In the genomic region with DNA sequence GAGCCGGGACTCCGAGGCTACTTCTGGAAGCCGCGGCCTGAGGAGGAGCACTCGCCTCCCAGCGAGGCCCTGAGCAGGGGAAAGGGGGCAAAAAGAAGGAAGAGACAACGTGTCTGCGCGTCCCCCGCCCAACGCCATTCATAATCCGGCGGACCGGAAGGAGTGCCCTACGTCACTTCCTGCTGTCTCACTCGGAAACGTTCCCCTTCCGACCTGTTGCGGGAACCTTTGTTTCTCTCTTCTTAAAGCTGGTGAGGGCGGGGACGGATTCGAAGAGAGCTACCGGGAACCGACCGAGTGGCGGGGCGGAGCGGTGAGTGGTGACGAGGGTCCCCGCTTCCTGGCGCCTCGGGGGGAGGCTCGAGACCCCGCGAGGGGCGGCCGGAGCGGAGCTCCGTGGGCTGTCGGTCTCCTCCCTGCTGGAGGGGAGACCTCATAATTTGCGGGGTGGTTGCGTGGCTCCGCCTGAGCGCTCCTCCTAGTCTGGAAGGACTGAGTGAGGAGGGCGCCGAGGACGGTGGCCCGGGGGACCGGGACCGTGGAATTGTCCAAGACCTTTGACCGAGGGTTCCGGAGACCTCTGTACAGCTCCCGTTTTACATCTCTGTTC, we compare ENCODE assay signal across 7 mouse cellular contexts. TPM values are rescaled to one million over a fixed set of nuclear protein-coding genes. Genes with fewer than 3 reads are reported as not detected.
DNase-seq lines count a peak whose midpoint lies in the region; ATAC-seq lines count a peak whose summit lies in the region.

TSS of gene Ints12 (plus strand) at position 177 of the 610 bp plus-strand sequence.
TSS of gene Gstcd (minus strand) at position 370 of the 610 bp plus-strand sequence.

- peak; percentile 87 for DNase-seq in adrenal gland, adult 8-10 months
- peak; percentile 91 for DNase-seq in embryo, embryonic 9.5 days (ENCODE audit: extremely low spot score)
- DNase-seq in gastrocnemius, postnatal 4 days (ENCODE audit: low spot score in 2 of 2) = peak; percentile 79 to 91
- peak; percentile 91 to 94 for DNase-seq in left cerebral cortex, postnatal 36 days (ENCODE audit: low spot score in 2 of 2)
- peak; percentile 99 for DNase-seq in midbrain, embryonic 11.5 days (ENCODE audit: low spot score, missing footprints)
- peak; percentile 85 for DNase-seq in skeletal muscle tissue, adult 2 months (ENCODE audit: low read depth, low spot score)

- WGBS in intestine, embryonic 16.5 days = under 1% methylated on average over 53 of the region's 53 CpGs
- 0% methylated on average over 52 of the region's 53 CpGs for WGBS in midbrain, embryonic 11.5 days

- no peaks in the 10 kb centered on the region for H3K9me3 ChIP-seq in intestine, embryonic 16.5 days (ENCODE audit: control insufficient read depth, low read length)
- no peaks in the 10 kb centered on the region for H3K9me3 ChIP-seq in midbrain, embryonic 11.5 days (ENCODE audit: control insufficient read depth, low read length)

- intact Hi-C loops in left cerebral cortex, postnatal 36 days (cut with DNase I) = loop anchor here (5.0 kb wide), 1 partner anchor 344 kb away; no protein-coding TSS in a partner anchor

- H3K4me1 ChIP-seq in intestine, embryonic 16.5 days (ENCODE audit: control insufficient read depth, insufficient read depth, low read length) = peaks cover 9% of the 10 kb centered on the region; the same call in 1 of the 2 replicates
- peaks cover 10% of the 10 kb centered on the region for H3K4me1 ChIP-seq in midbrain, embryonic 11.5 days (ENCODE audit: control insufficient read depth, insufficient read depth, low read length)

- no peaks in the 10 kb centered on the region; the same call in 1 of the 2 replicates for H3K36me3 ChIP-seq in intestine, embryonic 16.5 days (ENCODE audit: control insufficient read depth, insufficient read depth, low read length)
- no peaks in the 10 kb centered on the region for H3K36me3 ChIP-seq in midbrain, embryonic 11.5 days (ENCODE audit: control insufficient read depth, insufficient read depth, low read length)

- H3K4me2 ChIP-seq in intestine, embryonic 16.5 days (ENCODE audit: low read depth, low read length) = peak within 1 kb of the TSS; percentile 73
- H3K4me2 ChIP-seq in midbrain, embryonic 11.5 days = peak within 1 kb of the TSS; percentile 75

- H3K27me3 ChIP-seq in intestine, embryonic 16.5 days (replicated peaks; ENCODE audit: control insufficient read depth, insufficient read depth, low read length) = no peaks in the 10 kb centered on the region
- H3K27me3 ChIP-seq in midbrain, embryonic 11.5 days (ENCODE audit: control insufficient read depth, insufficient read depth, low read length) = no peaks in the 10 kb centered on the region

- peak within 1 kb of the TSS; percentile 99 for H3K9ac ChIP-seq in intestine, embryonic 16.5 days (ENCODE audit: low read depth, low read length)
- H3K9ac ChIP-seq in midbrain, embryonic 11.5 days (ENCODE audit: low read length) = peak within 1 kb of the TSS; percentile 98

- H3K4me3 ChIP-seq in intestine, embryonic 16.5 days (ENCODE audit: low read length) = peak within 1 kb of the TSS; percentile 91
- peak within 1 kb of the TSS; percentile 88 for H3K4me3 ChIP-seq in midbrain, embryonic 11.5 days (ENCODE audit: low read depth, low read length)

- H3K27ac ChIP-seq in intestine, embryonic 16.5 days (ENCODE audit: low read length) = peak within 1 kb of the TSS; percentile 97
- peak within 1 kb of the TSS; percentile 98 for H3K27ac ChIP-seq in midbrain, embryonic 11.5 days (ENCODE audit: low read depth, low read length)

- peak; percentile 98 for ATAC-seq in intestine, embryonic 16.5 days
- ATAC-seq in midbrain, embryonic 11.5 days (ENCODE audit: low FRiP score) = peak; percentile 98

RNA-seq across cellular contexts. Expression of gene Ints12, which starts in this region (rescaled TPM):
- 10 to 100 TPM; 10.7 to 17.2 (median 16.7) TPM for total RNA-seq in adrenal gland, adult 8-10 months (2022)
- total RNA-seq in gastrocnemius, postnatal 4 days (2021) = 10 to 100 TPM in 1 of 2 experiments, 1 to 10 TPM in 1; 9.2 to 10.7 TPM
- polyA plus RNA-seq in intestine, embryonic 16.5 days (2015; fragmentation: Nextera tagmentation; extraction: Ambion mirVana) = 20.2 and 20.5 TPM in 2 replicates
- 10 to 100 TPM; 11.3 to 12.7 TPM for total RNA-seq in left cerebral cortex, postnatal 36 days (2021)
- 28.4 and 30.1 TPM in 2 replicates for polyA plus RNA-seq in midbrain, embryonic 11.5 days (2014; fragmentation: Nextera tagmentation; extraction: Ambion mirVana)

RNA-seq across cellular contexts. Expression of gene Gstcd, which starts in this region (rescaled TPM):
- total RNA-seq in adrenal gland, adult 8-10 months (2022) = 10 to 100 TPM; 12.6 to 14.0 (median 13.4) TPM
- 10 to 100 TPM; 13.0 to 14.4 TPM for total RNA-seq in gastrocnemius, postnatal 4 days (2021)
- polyA plus RNA-seq in intestine, embryonic 16.5 days (2015; fragmentation: Nextera tagmentation; extraction: Ambion mirVana) = 4.6 and 4.8 TPM in 2 replicates
- total RNA-seq in left cerebral cortex, postnatal 36 days (2021) = 1 to 10 TPM; 8.7 to 9.6 TPM
- polyA plus RNA-seq in midbrain, embryonic 11.5 days (2014; fragmentation: Nextera tagmentation; extraction: Ambion mirVana) = 9.5 and 11.7 TPM in 2 replicates

Comparison
In these comparisons a context has a peak if more than half of its experiments do, and no peak if none do; other contexts are left out.
1. Peak in every context shown above with its lines: DNase-seq, ATAC-seq, H3K4me3 ChIP-seq and H3K27ac ChIP-seq.